Mouse (Mus musculus): Measurements from ENCODE around the gene Srsf5. TPM values are rescaled to one million over a fixed set of nuclear protein-coding genes. Genes with fewer than 3 reads are reported as not detected.

Gene Srsf5
- polyA plus RNA-seq, 1 experiment from 2014 or later = 215 TPM

GRCm38 (mm10) chr12:80956039-80956438 lies 10.7 kb downstream of the Srsf5 start:
- WGBS (ENCODE audit: insufficient replicate concordance) = 86% methylated on average over 3 of the region's 3 CpGs
- no peak overlapping the region for H3K4me2 ChIP-seq
- H3K27me3 ChIP-seq (ENCODE audit: control insufficient read depth, insufficient read depth, low read length) = no peaks in the 10 kb centered on the region
- H3K4me1 ChIP-seq (ENCODE audit: control insufficient read depth, insufficient read depth, low read length) = no peaks in the 10 kb centered on the region
- peaks cover 51% of the 10 kb centered on the region for H3K36me3 ChIP-seq (ENCODE audit: control insufficient read depth, insufficient read depth, low read length)
- H3K27ac ChIP-seq (ENCODE audit: low read depth, low read length) = no peak overlapping the region
- no peak overlapping the region for H3K4me3 ChIP-seq (ENCODE audit: low read depth, low read length)
- H3K9ac ChIP-seq (ENCODE audit: low read depth, low read length) = no peak overlapping the region
- no peak for ATAC-seq (replicated peaks; ENCODE audit: insufficient number of reproducible peaks, low FRiP score, low TSS enrichment)
- H3K9me3 ChIP-seq (replicated peaks; ENCODE audit: control insufficient read depth, low read length) = no peaks in the 10 kb centered on the region

- Histone ChIP-seq H3K4me3 (ENCODE audit: low read depth, low read length) (no peak overlapping the region), H3K4me1 (ENCODE audit: control insufficient read depth, insufficient read depth, low read length) (no peaks in the 10 kb centered on the region)
- 77% methylated on average over 4 of the region's 4 CpGs for WGBS (ENCODE audit: insufficient replicate concordance)
Observed at GRCm38 (mm10) chr12:80957961-80958360, 12.7 kb downstream of the Srsf5 start.

GRCm38 (mm10) chr12:80962566-80962965 lies 17.3 kb downstream of the Srsf5 start:
- H3K27me3 ChIP-seq (ENCODE audit: control insufficient read depth, insufficient read depth, low read length) = no peaks in the 10 kb centered on the region
- H3K9me3 ChIP-seq (replicated peaks; ENCODE audit: control insufficient read depth, low read length) = no peaks in the 10 kb centered on the region
- H3K9ac ChIP-seq (ENCODE audit: low read depth, low read length) = no peak overlapping the region
- no peaks in the 10 kb centered on the region for H3K4me1 ChIP-seq (ENCODE audit: control insufficient read depth, insufficient read depth, low read length)
- ATAC-seq (replicated peaks; ENCODE audit: insufficient number of reproducible peaks, low FRiP score, low TSS enrichment) = no peak
- no peak overlapping the region for H3K4me3 ChIP-seq (ENCODE audit: low read depth, low read length)
- WGBS (ENCODE audit: insufficient replicate concordance) = 82% methylated on average over 4 of the region's 4 CpGs
- no peak overlapping the region for H3K4me2 ChIP-seq
- H3K27ac ChIP-seq (ENCODE audit: low read depth, low read length) = no peak overlapping the region
- H3K36me3 ChIP-seq (ENCODE audit: control insufficient read depth, insufficient read depth, low read length) = peaks cover 12% of the 10 kb centered on the region

More at GRCm38 (mm10) chr12:80957961-80958360, 12.7 kb downstream of the Srsf5 start:
- Histone ChIP-seq H3K9me3 (replicated peaks; ENCODE audit: control insufficient read depth, low read length) (no peaks in the 10 kb centered on the region), H3K4me2 (no peak overlapping the region), H3K9ac (ENCODE audit: low read depth, low read length) (no peak overlapping the region), H3K36me3 (ENCODE audit: control insufficient read depth, insufficient read depth, low read length) (peaks cover 38% of the 10 kb centered on the region), H3K27ac (ENCODE audit: low read depth, low read length) (no peak overlapping the region), H3K27me3 (ENCODE audit: control insufficient read depth, insufficient read depth, low read length) (no peaks in the 10 kb centered on the region)
- ATAC-seq (replicated peaks; ENCODE audit: insufficient number of reproducible peaks, low FRiP score, low TSS enrichment) = no peak

GRCm38 (mm10) chr12:80966059-80966838 lies 20.9 kb downstream of the Srsf5 start:
- Histone ChIP-seq H3K4me1 (ENCODE audit: control insufficient read depth, insufficient read depth, low read length) (no peaks in the 10 kb centered on the region), H3K9me3 (replicated peaks; ENCODE audit: control insufficient read depth, low read length) (no peaks in the 10 kb centered on the region), H3K4me2 (no peak overlapping the region), H3K27ac (ENCODE audit: low read depth, low read length) (no peak overlapping the region), H3K27me3 (ENCODE audit: control insufficient read depth, insufficient read depth, low read length) (no peaks in the 10 kb centered on the region), H3K9ac (ENCODE audit: low read depth, low read length) (no peak overlapping the region), H3K4me3 (ENCODE audit: low read depth, low read length) (no peak overlapping the region), H3K36me3 (ENCODE audit: control insufficient read depth, insufficient read depth, low read length) (no peaks in the 10 kb centered on the region)
- WGBS (ENCODE audit: insufficient replicate concordance) = 77% methylated on average over 11 of the region's 11 CpGs
- ATAC-seq (replicated peaks; ENCODE audit: insufficient number of reproducible peaks, low FRiP score, low TSS enrichment) = no peak

GRCm38 (mm10) chr12:80967918-80968317 lies 22.6 kb downstream of the Srsf5 start:
- Histone ChIP-seq H3K9me3 (replicated peaks; ENCODE audit: control insufficient read depth, low read length) (no peaks in the 10 kb centered on the region), H3K4me1 (ENCODE audit: control insufficient read depth, insufficient read depth, low read length) (no peaks in the 10 kb centered on the region), H3K36me3 (ENCODE audit: control insufficient read depth, insufficient read depth, low read length) (no peaks in the 10 kb centered on the region), H3K4me3 (ENCODE audit: low read depth, low read length) (no peak overlapping the region), H3K27me3 (ENCODE audit: control insufficient read depth, insufficient read depth, low read length) (no peaks in the 10 kb centered on the region), H3K27ac (ENCODE audit: low read depth, low read length) (no peak overlapping the region), H3K4me2 (no peak overlapping the region), H3K9ac (ENCODE audit: low read depth, low read length) (no peak overlapping the region)
- no peak for ATAC-seq (replicated peaks; ENCODE audit: insufficient number of reproducible peaks, low FRiP score, low TSS enrichment)
- WGBS (ENCODE audit: insufficient replicate concordance) = 86% methylated on average over 9 of the region's 9 CpGs

- 77% methylated on average over 5 of the region's 5 CpGs for WGBS (ENCODE audit: insufficient replicate concordance)
- Histone ChIP-seq H3K4me3 (ENCODE audit: low read depth, low read length) (no peak within 1 kb of the TSS), H3K4me1 (ENCODE audit: control insufficient read depth, insufficient read depth, low read length) (no peaks in the 10 kb centered on the region), H3K27ac (ENCODE audit: low read depth, low read length) (no peak within 1 kb of the TSS), H3K36me3 (ENCODE audit: control insufficient read depth, insufficient read depth, low read length) (no peaks in the 10 kb centered on the region), H3K9me3 (replicated peaks; ENCODE audit: control insufficient read depth, low read length) (no peaks in the 10 kb centered on the region), H3K27me3 (ENCODE audit: control insufficient read depth, insufficient read depth, low read length) (no peaks in the 10 kb centered on the region), H3K9ac (ENCODE audit: low read depth, low read length) (no peak within 1 kb of the TSS), H3K4me2 (no peak within 1 kb of the TSS)
- ATAC-seq (replicated peaks; ENCODE audit: insufficient number of reproducible peaks, low FRiP score, low TSS enrichment) = no peak
Observed at GRCm38 (mm10) chr12:80968605-80969004, 23.3 kb downstream of the Srsf5 start, which contains the start of gene Slc10a1. Gene Slc10a1, minus strand, starts transcription at chr12:80968705.

- 67% methylated on average over 8 of the region's 8 CpGs for WGBS (ENCODE audit: insufficient replicate concordance)
- no peaks in the 10 kb centered on the region for H3K27me3 ChIP-seq (ENCODE audit: control insufficient read depth, insufficient read depth, low read length)
- ATAC-seq (replicated peaks; ENCODE audit: insufficient number of reproducible peaks, low FRiP score, low TSS enrichment) = no peak
Observed at GRCm38 (mm10) chr12:80970181-80970705, 24.9 kb downstream of the Srsf5 start.

GRCm38 (mm10) chr12:80971756-80972155 lies 26.5 kb downstream of the Srsf5 start:
- Histone ChIP-seq H3K27me3 (ENCODE audit: control insufficient read depth, insufficient read depth, low read length) (no peaks in the 10 kb centered on the region), H3K9me3 (replicated peaks; ENCODE audit: control insufficient read depth, low read length) (no peaks in the 10 kb centered on the region), H3K4me3 (ENCODE audit: low read depth, low read length) (no peak overlapping the region), H3K27ac (ENCODE audit: low read depth, low read length) (no peak overlapping the region), H3K4me2 (no peak overlapping the region), H3K9ac (ENCODE audit: low read depth, low read length) (no peak overlapping the region), H3K4me1 (ENCODE audit: control insufficient read depth, insufficient read depth, low read length) (no peaks in the 10 kb centered on the region), H3K36me3 (ENCODE audit: control insufficient read depth, insufficient read depth, low read length) (no peaks in the 10 kb centered on the region)
- ATAC-seq (replicated peaks; ENCODE audit: insufficient number of reproducible peaks, low FRiP score, low TSS enrichment) = no peak
- 41% methylated on average over 3 of the region's 3 CpGs for WGBS (ENCODE audit: insufficient replicate concordance)

More at GRCm38 (mm10) chr12:80970181-80970705, 24.9 kb downstream of the Srsf5 start:
- Histone ChIP-seq H3K4me1 (ENCODE audit: control insufficient read depth, insufficient read depth, low read length) (no peaks in the 10 kb centered on the region), H3K4me2 (no peak overlapping the region), H3K9ac (ENCODE audit: low read depth, low read length) (no peak overlapping the region), H3K9me3 (replicated peaks; ENCODE audit: control insufficient read depth, low read length) (no peaks in the 10 kb centered on the region), H3K27ac (ENCODE audit: low read depth, low read length) (no peak overlapping the region), H3K36me3 (ENCODE audit: control insufficient read depth, insufficient read depth, low read length) (no peaks in the 10 kb centered on the region), H3K4me3 (ENCODE audit: low read depth, low read length) (no peak overlapping the region)
